Mouse (Mus musculus) NIH3T3 (cell line): ENCODE results near the gene Cutc.
A peak's percentile ranks its signal among the peaks of the same experiment; 100 is the strongest.

ENCODE experiments used
- DNase-seq: peaks from one replicate; pipeline ENCODE4 v3.0.0-alpha.2; 2012; ENCODE audit warnings: low read depth

Gene Cutc

GRCm38 (mm10) chr19:43795511-43795910 lies 42.7 kb downstream of the Cutc start:
- DNase-seq: no peak

- DNase-seq: no peak
Observed at GRCm38 (mm10) chr19:43797216-43797615, 44.4 kb downstream of the Cutc start.

- no peak for DNase-seq
Observed at GRCm38 (mm10) chr19:43801427-43802051, 48.7 kb downstream of the Cutc start.

- no peak for DNase-seq
Observed at GRCm38 (mm10) chr19:43803866-43804265, 51.1 kb downstream of the Cutc start.

GRCm38 (mm10) chr19:43809331-43809730 lies 56.5 kb downstream of the Cutc start:
- no peak for DNase-seq

GRCm38 (mm10) chr19:43811419-43811818 lies 58.6 kb downstream of the Cutc start:
- DNase-seq: no peak

GRCm38 (mm10) chr19:43813315-43813714 lies 60.5 kb downstream of the Cutc start:
- no peak for DNase-seq

- DNase-seq: peak; percentile 52
Observed at GRCm38 (mm10) chr19:43815661-43816414, 63.0 kb downstream of the Cutc start.
